Mouse (Mus musculus): ENCODE results near the gene Trir.
A peak's percentile ranks its signal among the peaks of the same experiment; 100 is the strongest.

The Trir gene

GRCm38 (mm10) chr8:84994375-84994774 is 32.2 kb upstream of the Trir start:
- no peak for DNase-seq (ENCODE audit: low read depth, low spot score)

- DNase-seq (ENCODE audit: low read depth, low spot score), result no peak
Measured at GRCm38 (mm10) chr8:84995680-84996079, 30.9 kb upstream of the Trir start.

GRCm38 (mm10) chr8:84996978-84997377 is 29.6 kb upstream of the Trir start:
- DNase-seq (ENCODE audit: low read depth, low spot score), result no peak

- DNase-seq (ENCODE audit: low read depth, low spot score), result peak; percentile 95
Measured at GRCm38 (mm10) chr8:84997649-84998295, 28.9 kb upstream of the Trir start.

GRCm38 (mm10) chr8:85007686-85008085 is 18.9 kb upstream of the Trir start:
- DNase-seq (ENCODE audit: low read depth, low spot score), result no peak

- DNase-seq (ENCODE audit: low read depth, low spot score), result no peak
Measured at GRCm38 (mm10) chr8:85011242-85011641, 15.4 kb upstream of the Trir start.

GRCm38 (mm10) chr8:85013230-85013840 is 13.3 kb upstream of the Trir start:
- DNase-seq (ENCODE audit: low read depth, low spot score), result no peak

GRCm38 (mm10) chr8:85014431-85014830 is 12.2 kb upstream of the Trir start, which contains the start of gene Best2:
Best2 (minus strand) TSS chr8:85014531.
- no peak for DNase-seq (ENCODE audit: low read depth, low spot score)

GRCm38 (mm10) chr8:85016724-85017123 is 9.9 kb upstream of the Trir start:
- no peak for DNase-seq (ENCODE audit: low read depth, low spot score)

- no peak for DNase-seq (ENCODE audit: low read depth, low spot score)
Measured at GRCm38 (mm10) chr8:85017209-85017608, 9.4 kb upstream of the Trir start.

- DNase-seq (ENCODE audit: low read depth, low spot score), result no peak
Measured at GRCm38 (mm10) chr8:85021514-85022055, 5.0 kb upstream of the Trir start.

- no peak for DNase-seq (ENCODE audit: low read depth, low spot score)
Measured at GRCm38 (mm10) chr8:85023846-85024245, 2.8 kb upstream of the Trir start.

- no peak for DNase-seq (ENCODE audit: low read depth, low spot score)
Measured at GRCm38 (mm10) chr8:85025098-85025932, 1.3 kb upstream of the Trir start, which contains the start of gene Asna1. Asna1 (minus strand) TSS chr8:85025281.

- DNase-seq (ENCODE audit: low read depth, low spot score), result no peak
Measured at GRCm38 (mm10) chr8:85027516-85027855, 863 bp downstream of the Trir start.

GRCm38 (mm10) chr8:85027922-85028321 is 1.3 kb downstream of the Trir start:
- no peak for DNase-seq (ENCODE audit: low read depth, low spot score)

- no peak for DNase-seq (ENCODE audit: low read depth, low spot score)
Measured at GRCm38 (mm10) chr8:85029271-85029670, 2.6 kb downstream of the Trir start.

GRCm38 (mm10) chr8:85032622-85033311 is 6.1 kb downstream of the Trir start:
- no peak for DNase-seq (ENCODE audit: low read depth, low spot score)

- DNase-seq (ENCODE audit: low read depth, low spot score), result no peak
Measured at GRCm38 (mm10) chr8:85033867-85034266, 7.2 kb downstream of the Trir start.

- no peak for DNase-seq (ENCODE audit: low read depth, low spot score)
Measured at GRCm38 (mm10) chr8:85034764-85035163, 8.1 kb downstream of the Trir start.

GRCm38 (mm10) chr8:85035165-85035727 is 8.6 kb downstream of the Trir start:
- no peak for DNase-seq (ENCODE audit: low read depth, low spot score)

GRCm38 (mm10) chr8:85035728-85036310 is 9.2 kb downstream of the Trir start:
- DNase-seq (ENCODE audit: low read depth, low spot score), result no peak

All from WW6 (cell line).